Mouse (Mus musculus) MEL (cell line): ENCODE measurements around the gene Numbl.

ENCODE experiments used
- CHD1 ChIP-seq: IDR thresholded peaks from 2 replicates; pipeline ENCODE4 v1.6.1; 2012; ENCODE audit warnings: low read depth, mild to moderate bottlenecking, inconsistent platforms, low read length, improper control_type of control experiment
- CTCF ChIP-seq, 3 experiments: IDR thresholded peaks in 2 of 3; conservative IDR thresholded peaks in 1 of 3; 2 replicates each; pipeline ENCODE4 v1.5.1; 2011 to 2012; ENCODE audit warnings: low read length in 3 of 3, low read depth in 2 of 3, mild to moderate bottlenecking in 2 of 3, improper control_type of control experiment in 1 of 3, inconsistent platforms in 1 of 3, mixed read lengths in 1 of 3, moderate library complexity in 1 of 3; ENCODE audit not compliant: control insufficient read depth in 1 of 3, insufficient read depth in 1 of 3, poor library complexity in 1 of 3, severe bottlenecking in 1 of 3
- E2F4 ChIP-seq: IDR thresholded peaks from 2 replicates; pipeline ENCODE4 v1.6.1; 2011; ENCODE audit warnings: low read depth, low read length, improper control_type of control experiment, borderline replicate concordance
- MAX ChIP-seq: IDR thresholded peaks from 2 replicates; pipeline ENCODE4 v1.6.1; 2011; ENCODE audit warnings: low read length, improper control_type of control experiment
- MEF2A ChIP-seq: IDR thresholded peaks from 2 replicates; pipeline ENCODE4 v1.6.1; 2014; ENCODE audit warnings: low read depth, mild to moderate bottlenecking, inconsistent platforms, low read length, improper control_type of control experiment; ENCODE audit not compliant: poor library complexity, insufficient replicate concordance, severe bottlenecking; ENCODE audit errors: extremely low read depth
- ZNF384 ChIP-seq: IDR thresholded peaks from 2 replicates; pipeline ENCODE4 v1.6.1; 2012; ENCODE audit warnings: low read depth, mild to moderate bottlenecking, inconsistent platforms, low read length, improper control_type of control experiment

- peak; percentile 48; the same call in 1 of the 2 replicates for TF ChIP-seq MAX
- no peak for TF ChIP-seq CTCF (IDR thresholded peaks at IDR 0.05 in 2 of 3, conservative IDR thresholded peaks at IDR 0.05 in 1 of 3; ENCODE audit: control insufficient read depth in 1 of 3, insufficient read depth in 1 of 3, low read depth in 2 of 3, low read length in 3 of 3, poor library complexity in 1 of 3, severe bottlenecking in 1 of 3)
- TF ChIP-seq CHD1: no peak
- TF ChIP-seq ZNF384: no peak
- TF ChIP-seq MEF2A: no peak
- TF ChIP-seq E2F4: 0 out of 2 replicates have a peak, but pooled peaks have one; percentile 40
Observed at GRCm38 (mm10) chr7:27330709-27331540, 72.7 kb downstream of the Numbl start.
